In genomic region chr5:24326842-24327417, GRCm38 (mm10) we compare ENCODE assay signal across 10 mouse cellular contexts. TPM values are rescaled to one million over a fixed set of nuclear protein-coding genes. Genes with fewer than 3 reads are reported as not detected.
DNase-seq lines count a peak whose midpoint lies in the region; ATAC-seq and TF ChIP-seq lines count a peak whose summit lies in the region.
"Had no signal": no experiment of that assay in that cellular context is flagged by ENCODE, and none has a peak within 500 bp of the region (broad histone marks: within the 10 kb centered on the region; RNA-seq: fewer than 3 reads in every experiment).

No protein-coding gene starts in this region.

- peak; percentile 50 for DNase-seq in hindbrain, postnatal 0 days (ENCODE audit: low spot score)
- peak; percentile 21 for DNase-seq in urinary bladder, adult 2 months (ENCODE audit: low spot score)
- DNase-seq in urinary bladder, postnatal 25 days (ENCODE audit: low spot score) = no peak
- DNase-seq in heart, postnatal 14 days = peak; percentile 59 to 74
- DNase-seq in T-cell, adult 2 months (ENCODE audit: low spot score) = no peak
- DNase-seq in spleen, adult 18-20 months = no peak
- no peak for DNase-seq in liver, postnatal 0 days

- H3K27me3 ChIP-seq in hindbrain, postnatal 0 days (ENCODE audit: insufficient read depth, low read length) = no peaks in the 10 kb centered on the region
- peaks cover 18% of the 10 kb centered on the region; the same call in 1 of the 2 replicates for H3K27me3 ChIP-seq in hindbrain, embryonic 12.5 days
- peaks cover 7% of the 10 kb centered on the region for H3K27me3 ChIP-seq in liver, postnatal 0 days (ENCODE audit: insufficient read depth, low read length)

- no peak for TF ChIP-seq CTCF in hindbrain, postnatal 0 days (IDR thresholded peaks at IDR 0.05; ENCODE audit: low read depth)
- no peak for TF ChIP-seq CTCF in liver, postnatal 0 days (IDR thresholded peaks at IDR 0.05; ENCODE audit: low read depth)

- H3K9ac ChIP-seq in hindbrain, postnatal 0 days (replicated peaks; ENCODE audit: low read length) = no peak overlapping the region
- H3K9ac ChIP-seq in hindbrain, embryonic 12.5 days = no peak overlapping the region
- no peak overlapping the region for H3K9ac ChIP-seq in liver, postnatal 0 days (replicated peaks)

- peaks cover 20% of the 10 kb centered on the region for H3K4me1 ChIP-seq in hindbrain, postnatal 0 days (ENCODE audit: insufficient read depth, low read length)
- peaks cover 36% of the 10 kb centered on the region for H3K4me1 ChIP-seq in hindbrain, embryonic 12.5 days
- peaks cover 4% of the 10 kb centered on the region for H3K4me1 ChIP-seq in liver, postnatal 0 days (ENCODE audit: insufficient read depth)

- intact Hi-C loops in heart, postnatal 14 days (cut with DNase I) = no loop called here

- no peak overlapping the region for H3K27ac ChIP-seq in hindbrain, postnatal 0 days
- no peak overlapping the region for H3K27ac ChIP-seq in hindbrain, embryonic 12.5 days
- no peak overlapping the region for H3K27ac ChIP-seq in liver, postnatal 0 days (ENCODE audit: low read depth)
- H3K27ac ChIP-seq: left cerebral cortex, adult 2 months had no signal

- TF ChIP-seq EP300 in liver, postnatal 0 days (IDR thresholded peaks at IDR 0.05; ENCODE audit: low read depth) = no peak

- H3K4me2 ChIP-seq in hindbrain, postnatal 0 days (ENCODE audit: low read depth, low read length) = no peak overlapping the region
- H3K4me2 ChIP-seq in hindbrain, embryonic 12.5 days (replicated peaks) = no peak overlapping the region
- no peak overlapping the region for H3K4me2 ChIP-seq in liver, postnatal 0 days (ENCODE audit: low read depth, low read length)

- no peaks in the 10 kb centered on the region for H3K9me3 ChIP-seq in hindbrain, postnatal 0 days (ENCODE audit: low read length)
- no peaks in the 10 kb centered on the region for H3K9me3 ChIP-seq in hindbrain, embryonic 12.5 days (replicated peaks)
- no peaks in the 10 kb centered on the region for H3K9me3 ChIP-seq in liver, postnatal 0 days (ENCODE audit: low read length)

- WGBS in hindbrain, postnatal 0 days = 75% methylated on average over 4 of the region's 4 CpGs
- 80% methylated on average over 4 of the region's 4 CpGs for WGBS in hindbrain, embryonic 12.5 days
- 61% methylated on average over 3 of the region's 4 CpGs for WGBS in liver, postnatal 0 days (ENCODE audit: insufficient replicate concordance)

- ATAC-seq in hindbrain, postnatal 0 days = no peak
- no peak for ATAC-seq in hindbrain, embryonic 12.5 days (ENCODE audit: low FRiP score)
- no peak for ATAC-seq in liver, postnatal 0 days

- H3K36me3 ChIP-seq in hindbrain, postnatal 0 days (ENCODE audit: insufficient read depth, low read length) = peaks cover 20% of the 10 kb centered on the region; the same call in 1 of the 2 replicates
- peaks cover 36% of the 10 kb centered on the region for H3K36me3 ChIP-seq in hindbrain, embryonic 12.5 days
- no peaks in the 10 kb centered on the region for H3K36me3 ChIP-seq in liver, postnatal 0 days (replicated peaks; ENCODE audit: insufficient read depth, low read length)

- H3K4me3 ChIP-seq in hindbrain, postnatal 0 days (ENCODE audit: low read length) = no peak overlapping the region
- no peak overlapping the region for H3K4me3 ChIP-seq in hindbrain, embryonic 12.5 days
- H3K4me3 ChIP-seq in liver, postnatal 0 days (ENCODE audit: low read depth, low read length) = no peak overlapping the region
- H3K4me3 ChIP-seq: left cerebral cortex, adult 2 months had no signal

RNA-seq across cellular contexts. Expression of gene Kcnh2, which starts 24.5 kb away (rescaled TPM):
- 55.9 and 70.5 TPM in 2 replicates for total RNA-seq in hindbrain, postnatal 0 days (2014; rRNA removed)
- 10.8 and 11.5 TPM in 2 replicates for polyA plus RNA-seq in hindbrain, postnatal 0 days (2015; fragmentation: Nextera tagmentation; extraction: Ambion mirVana)
- polyA plus RNA-seq in hindbrain, embryonic 12.5 days (2016; fragmentation: Nextera tagmentation; extraction: Ambion mirVana) = 14.6 and 17.4 TPM in 2 replicates
- 56.0 and 70.5 TPM in 2 replicates for polyA plus RNA-seq in urinary bladder, adult 2 months (2012; rRNA removed)
- total RNA-seq in heart, postnatal 14 days (2021) = 10 to 100 TPM; 75.5 to 85.8 TPM
- 0.05 and 0.08 TPM in 2 replicates for polyA plus RNA-seq in liver, postnatal 0 days (2015; fragmentation: Nextera tagmentation; extraction: Ambion mirVana)

RNA-seq across cellular contexts. Expression of gene Nos3, which starts 37.7 kb away (rescaled TPM):
- total RNA-seq in hindbrain, postnatal 0 days (2014; rRNA removed) = 8.7 and 13.3 TPM in 2 replicates
- 7.2 and 7.4 TPM in 2 replicates for polyA plus RNA-seq in hindbrain, postnatal 0 days (2015; fragmentation: Nextera tagmentation; extraction: Ambion mirVana)
- 8.8 and 9.0 TPM in 2 replicates for polyA plus RNA-seq in hindbrain, embryonic 12.5 days (2016; fragmentation: Nextera tagmentation; extraction: Ambion mirVana)
- 7.3 and 8.3 TPM in 2 replicates for polyA plus RNA-seq in urinary bladder, adult 2 months (2012; rRNA removed)
- 10 to 100 TPM; 34.5 to 35.6 TPM for total RNA-seq in heart, postnatal 14 days (2021)
- polyA plus RNA-seq in liver, postnatal 0 days (2015; fragmentation: Nextera tagmentation; extraction: Ambion mirVana) = 1.7 and 1.8 TPM in 2 replicates
- total RNA-seq: neutrophil, adult 5-6 weeks had no signal

Comparison
In these comparisons a context has a peak if more than half of its experiments do, and no peak if none do; other contexts are left out.
1. DNase-seq: peak in hindbrain, postnatal 0 days (single experiment), urinary bladder, adult 2 months (single experiment) and heart, postnatal 14 days (2 of 2); none in urinary bladder, postnatal 25 days (single experiment), T-cell, adult 2 months (single experiment), spleen, adult 18-20 months (0 of 2) and liver, postnatal 0 days (single experiment).
2. RNA of gene Kcnh2, which starts 24.5 kb away (polyA plus RNA-seq): 56.0 to 70.5 TPM in urinary bladder, adult 2 months, 14.6 to 17.4 TPM in hindbrain, embryonic 12.5 days and 10.8 to 11.5 TPM in hindbrain, postnatal 0 days; 0.05 to 0.08 TPM in liver, postnatal 0 days; every median in the first group is over 10 times any median in the second.